Mouse (Mus musculus) Muller cell, postnatal 12 days (primary cell): ENCODE measurements around the gene Cenpu.
A peak's percentile ranks its signal among the peaks of the same experiment; 100 is the strongest.

Source experiments
- DNase-seq: peaks from one replicate; pipeline ENCODE4 v3.0.0-alpha.2; 2015; ENCODE audit errors: inconsistent ontology term

Cenpu gene

DNA sequence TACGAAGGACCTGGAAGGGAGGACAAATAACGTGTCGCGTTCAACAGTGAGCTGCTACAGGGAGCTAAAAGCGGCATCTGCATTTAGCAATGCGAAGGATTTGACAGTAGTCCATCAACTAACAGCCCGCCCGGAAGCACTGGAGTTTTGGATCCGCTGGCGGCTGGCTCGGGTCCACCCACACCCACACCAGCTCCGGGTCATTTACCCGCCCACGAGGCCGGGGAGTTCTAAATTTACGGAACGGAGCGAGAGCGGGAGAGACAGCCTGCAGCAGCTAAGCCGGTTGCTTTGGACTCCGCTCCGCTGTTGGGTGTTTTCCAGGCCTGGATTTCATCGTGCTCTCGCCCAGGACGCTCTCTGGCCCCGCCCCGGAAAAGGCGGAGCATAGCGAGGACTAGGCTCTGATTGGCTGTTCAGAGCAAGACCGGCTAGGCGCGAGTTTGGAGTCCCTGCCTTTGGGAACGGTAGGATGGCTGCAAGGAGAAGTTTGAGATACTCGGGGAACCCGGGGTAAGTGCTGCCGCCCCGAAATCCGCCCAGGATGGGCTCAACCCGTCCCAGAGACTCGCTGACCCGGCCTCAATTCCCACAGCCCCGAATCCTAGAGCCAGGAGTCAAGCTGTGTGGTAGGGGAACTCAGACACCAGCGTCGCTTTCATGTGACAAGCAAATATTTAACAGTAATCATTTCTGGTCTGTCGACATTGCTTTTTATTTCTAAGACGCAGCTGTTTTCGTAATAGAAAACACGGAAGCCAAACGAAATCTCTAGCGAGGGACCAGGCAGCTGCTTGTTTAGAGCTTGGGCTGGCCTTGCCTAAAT, at the start of gene Cenpu:
Gene Cenpu, plus strand, starts transcription at position 414 of the 826 bp plus-strand sequence.
- DNase-seq, result peak; percentile 99

GRCm38 (mm10) chr8:46502333-46503071, 49.3 kb upstream of the Cenpu start:
- DNase-seq, result no peak

- DNase-seq, result no peak
Measured at GRCm38 (mm10) chr8:46503072-46503695, 48.6 kb upstream of the Cenpu start.

DNA sequence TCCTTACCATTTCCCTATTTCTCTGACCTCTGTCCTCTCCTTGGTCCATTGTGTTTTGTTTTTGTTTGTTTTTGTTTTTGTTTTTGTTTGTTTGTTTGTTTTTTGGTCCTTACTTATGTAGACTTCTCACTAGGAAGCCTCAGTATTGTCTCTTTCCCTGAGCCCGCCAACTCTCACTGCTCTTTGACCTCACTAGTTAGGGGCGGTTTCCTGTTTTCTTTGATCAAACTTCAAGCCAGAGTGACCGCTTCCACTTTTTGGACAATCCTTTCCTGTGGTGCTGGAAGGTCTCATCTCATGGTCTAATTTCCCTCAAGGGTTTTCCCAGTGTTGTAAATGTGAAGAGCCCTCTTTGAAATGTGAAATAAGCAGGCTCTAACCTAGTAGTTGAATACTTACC, 47.6 kb upstream of the Cenpu start:
- no peak for DNase-seq

GRCm38 (mm10) chr8:46508488-46509395, 43.1 kb upstream of the Cenpu start:
- no peak for DNase-seq

DNA sequence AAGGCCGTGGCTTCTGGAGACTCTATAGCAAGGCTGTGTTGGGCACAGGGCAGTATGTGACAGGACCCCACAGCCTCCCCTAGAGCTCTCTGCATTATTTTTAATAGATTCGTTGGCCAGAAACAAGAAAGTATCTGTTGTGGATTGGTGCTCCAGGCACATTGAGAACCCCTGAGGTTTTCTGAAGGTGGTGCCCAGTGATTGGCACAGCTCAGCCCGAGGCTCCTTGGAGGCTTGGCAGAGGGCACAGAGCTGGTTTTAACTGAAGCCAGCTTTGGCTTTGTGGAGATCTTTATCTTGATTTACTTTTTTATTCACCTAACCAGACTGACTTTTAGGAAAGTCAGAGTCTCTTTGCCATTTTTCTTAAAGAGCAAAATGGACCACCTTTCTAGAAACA, 42.4 kb upstream of the Cenpu start:
- no peak for DNase-seq

DNA sequence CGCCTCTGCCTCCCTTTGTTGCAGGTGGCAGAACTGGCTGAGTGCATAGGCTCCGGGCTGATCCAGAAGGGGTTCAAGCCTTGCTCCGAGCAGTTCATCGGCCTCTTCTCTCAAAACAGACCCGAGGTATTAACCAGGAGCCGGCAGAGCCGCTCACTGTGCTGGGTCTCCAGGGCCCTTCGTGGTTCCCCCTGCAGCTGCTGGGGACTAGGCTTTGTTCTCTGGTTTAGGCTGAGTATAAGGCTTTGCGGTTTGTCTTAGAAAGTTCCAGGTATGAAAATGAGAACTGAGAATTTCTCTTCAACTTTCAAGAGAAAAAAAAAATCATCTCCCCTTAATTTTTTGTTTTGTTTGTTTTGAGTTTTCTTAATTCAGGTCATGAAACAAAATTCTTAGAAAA, 40.5 kb upstream of the Cenpu start:
- no peak for DNase-seq

- DNase-seq, result no peak
Measured at GRCm38 (mm10) chr8:46512538-46512937, 39.3 kb upstream of the Cenpu start.

DNA sequence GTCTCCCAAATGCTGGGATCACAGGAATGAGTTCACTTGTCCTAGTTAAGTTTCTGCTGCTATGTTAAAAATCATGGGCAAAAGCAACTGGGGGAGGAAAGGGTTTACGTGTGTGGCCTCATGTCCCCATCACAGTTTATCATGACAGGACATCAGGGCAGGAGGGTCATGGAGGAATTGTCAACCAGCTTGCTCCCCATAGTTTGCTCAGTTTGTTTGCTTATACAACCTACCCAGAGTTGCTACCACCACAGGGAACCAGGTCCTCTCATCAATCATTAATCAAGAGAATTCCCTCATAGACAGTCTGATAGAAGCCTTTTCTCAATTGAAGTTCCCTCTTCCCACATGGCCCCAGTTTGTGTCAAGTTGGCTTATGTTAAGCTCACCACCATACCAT, 37.8 kb upstream of the Cenpu start:
- DNase-seq, result no peak

- DNase-seq, result no peak
Measured at GRCm38 (mm10) chr8:46520667-46521066, 31.2 kb upstream of the Cenpu start.

DNA sequence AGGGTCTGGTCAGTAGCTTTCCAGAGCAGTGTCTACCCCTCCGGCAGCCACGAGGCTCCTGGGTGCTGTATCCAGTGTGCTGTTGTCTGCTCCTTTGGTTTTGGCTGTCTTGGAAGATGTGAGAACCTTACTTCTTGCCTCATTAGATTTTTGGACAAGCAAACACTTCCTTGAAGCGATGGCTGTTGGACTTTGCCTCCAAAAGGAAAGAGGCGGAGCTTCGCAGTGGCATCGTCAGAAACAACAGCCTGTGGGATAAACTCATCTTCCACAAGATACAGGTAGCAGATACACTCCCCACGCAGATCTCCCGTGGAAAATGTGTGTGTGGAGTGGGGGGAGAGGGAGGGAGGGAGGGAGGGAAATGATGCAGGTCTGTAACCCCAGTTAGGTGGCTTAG, 25.7 kb upstream of the Cenpu start:
- no peak for DNase-seq

GRCm38 (mm10) chr8:46526821-46527220, 25.0 kb upstream of the Cenpu start:
- DNase-seq, result no peak

DNA sequence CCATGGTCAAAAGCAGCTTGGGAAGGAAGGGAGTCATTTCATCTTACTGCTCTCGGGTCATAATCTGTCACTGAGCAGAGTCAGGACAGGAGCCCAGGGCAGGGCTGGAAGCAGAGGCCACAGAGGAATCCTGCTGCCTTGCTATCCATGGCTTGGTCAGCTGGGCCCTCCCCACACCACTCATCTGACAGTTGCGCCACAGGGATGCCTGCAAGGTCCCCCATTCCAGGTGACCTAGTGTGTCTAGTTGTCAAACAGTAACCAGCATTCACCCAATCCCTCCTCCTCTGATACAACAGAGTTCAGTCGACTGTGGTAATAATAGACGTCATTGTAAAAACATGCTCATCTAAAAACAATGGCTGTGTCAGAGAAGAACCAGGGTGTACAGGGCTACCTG, 22.3 kb upstream of the Cenpu start:
- no peak for DNase-seq

GRCm38 (mm10) chr8:46530541-46530940, 21.3 kb upstream of the Cenpu start:
- no peak for DNase-seq

GRCm38 (mm10) chr8:46533926-46534325, 17.9 kb upstream of the Cenpu start:
- DNase-seq, result no peak

DNA sequence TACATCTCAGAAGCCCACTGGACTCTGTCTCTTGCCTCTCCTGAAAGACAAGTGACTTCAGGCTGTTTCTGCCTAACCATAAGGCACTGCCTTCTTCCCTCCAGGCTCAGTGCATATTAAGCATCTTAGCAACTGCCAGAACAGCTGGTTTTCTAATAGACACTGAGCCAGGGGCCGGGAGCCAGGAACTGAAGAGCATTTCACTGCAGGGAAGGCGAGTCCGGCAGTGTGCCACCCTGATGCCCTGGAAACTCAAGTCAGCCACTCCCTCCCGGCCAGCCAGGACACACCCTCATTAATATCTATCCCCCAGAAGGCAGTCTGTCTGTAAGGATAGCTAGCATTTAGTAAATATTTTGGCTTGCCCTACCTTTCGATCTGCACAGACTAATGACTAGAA, 12.1 kb upstream of the Cenpu start:
- DNase-seq, result no peak

DNA sequence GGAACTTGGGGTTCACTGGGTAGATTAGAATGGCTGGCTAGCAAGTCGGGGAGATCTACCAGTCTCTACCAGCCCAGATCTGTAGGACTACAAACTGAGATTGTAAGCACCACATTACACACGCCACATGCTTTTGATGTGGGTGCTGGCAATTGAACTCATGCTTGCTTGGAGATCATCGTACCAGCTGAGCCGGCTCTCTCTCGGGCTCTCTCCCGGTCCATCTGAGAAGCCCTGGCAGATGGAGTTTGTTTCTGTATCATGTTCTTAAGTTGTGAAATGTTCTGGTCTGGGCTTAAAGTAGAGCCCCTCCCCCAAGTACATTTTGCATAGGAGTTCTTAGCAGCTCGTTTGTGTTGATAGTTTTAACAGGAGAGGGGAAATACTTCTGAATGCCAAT, 8.6 kb upstream of the Cenpu start:
- DNase-seq, result no peak

- DNase-seq, result no peak
Measured at GRCm38 (mm10) chr8:46543662-46544061, 8.2 kb upstream of the Cenpu start.

DNA sequence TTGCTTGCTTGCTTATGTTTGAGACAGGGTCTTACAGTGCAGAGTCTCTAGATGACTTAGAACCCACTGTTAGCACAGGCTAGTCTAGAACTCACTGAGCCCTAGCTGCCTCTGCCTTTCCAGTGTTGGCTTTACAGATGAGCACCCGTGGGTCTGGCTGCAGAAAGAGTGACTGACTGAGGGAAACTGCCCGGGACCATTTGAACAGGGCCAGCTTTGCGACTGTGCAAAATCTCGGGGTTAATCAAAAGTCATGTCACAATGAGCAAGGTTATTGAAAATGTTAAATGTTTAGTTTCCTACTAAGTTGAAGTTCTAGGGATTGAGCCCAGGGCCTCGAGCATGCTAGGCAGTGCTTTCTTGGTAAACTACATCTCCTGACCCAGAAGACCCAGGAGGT, 6.0 kb upstream of the Cenpu start:
- no peak for DNase-seq

DNA sequence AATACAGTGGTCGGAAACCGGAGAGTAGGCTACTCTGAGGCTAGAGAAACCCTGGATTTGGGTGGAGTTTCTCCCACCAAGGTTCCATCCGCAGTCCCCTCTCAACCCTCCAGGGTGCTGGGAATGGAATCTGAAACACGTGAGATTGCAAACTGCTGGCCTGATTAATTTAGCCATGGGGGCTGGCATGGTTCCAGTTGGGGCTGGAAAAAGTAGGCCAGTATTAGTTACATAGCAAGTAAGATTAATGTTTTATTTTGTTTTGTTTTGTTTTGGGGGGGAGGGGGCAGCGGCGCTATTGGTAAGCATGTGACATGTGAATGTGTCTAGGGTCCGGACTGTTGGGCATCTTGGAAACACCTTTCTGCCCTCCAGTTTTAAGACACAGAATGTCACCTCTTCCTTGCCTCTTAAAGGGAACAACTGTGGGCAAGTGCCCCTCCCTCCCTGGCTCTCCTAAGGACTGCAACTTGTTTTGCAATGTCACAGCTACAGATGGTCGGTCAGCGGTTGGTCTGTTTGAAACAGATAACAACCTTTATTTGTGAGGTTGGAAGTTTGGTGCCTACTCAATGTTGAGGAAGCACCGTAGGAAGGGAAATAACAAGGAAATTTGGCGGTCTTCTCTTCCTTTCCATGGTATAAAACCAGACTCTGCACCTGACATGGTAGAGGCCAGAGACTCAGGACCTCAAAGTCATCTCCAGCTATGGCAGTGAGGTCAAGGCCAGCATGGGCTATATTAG, 5.2 kb upstream of the Cenpu start:
- peak; percentile 66 for DNase-seq

DNA sequence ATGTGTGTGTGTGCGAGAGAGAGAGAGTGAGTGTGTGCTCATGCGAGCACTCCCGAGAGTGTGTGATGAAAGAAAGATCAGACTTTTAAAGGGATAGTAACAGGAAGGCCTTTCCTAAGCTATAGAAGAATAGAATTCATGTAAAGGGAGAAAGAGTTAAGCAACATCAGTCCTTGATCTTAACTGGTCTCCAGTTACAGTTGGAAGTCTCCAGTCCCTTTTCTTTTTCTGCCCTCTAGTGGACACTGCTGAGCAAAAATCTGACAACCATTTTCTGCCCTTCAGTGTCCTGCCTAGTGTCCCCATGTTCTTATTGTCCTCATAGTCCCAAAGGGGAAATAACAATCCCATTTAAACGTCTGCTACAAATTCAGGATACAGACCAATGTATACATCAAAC, 4.6 kb upstream of the Cenpu start:
- DNase-seq, result peak; percentile 52
